Mouse (Mus musculus) midbrain, embryonic 16.5 days (tissue): ENCODE measurements around the gene Tmed1. TPM values are rescaled to one million over a fixed set of nuclear protein-coding genes. Genes with fewer than 3 reads are reported as not detected.

Source experiments
- ATAC-seq: fragments of 200-750 bp; cut with Nextera tagmentation; 2 replicates; pipeline ENCODE4 v1.8.0; 2017; ENCODE audit warnings: moderate TSS enrichment
- H3K27ac ChIP-seq: fragments of 300-500 bp; sonication (generic); 2 replicates; pipeline ENCODE4 v1.5.1; 2014; ENCODE audit warnings: mild to moderate bottlenecking, low read length, mixed read lengths
- H3K27me3 ChIP-seq: fragments of 300-500 bp; sonication (generic); 2 replicates; pipeline ENCODE4 v1.6.1; 2014; ENCODE audit warnings: low read depth, low read length, mixed read lengths; ENCODE audit not compliant: control insufficient read depth, insufficient read depth
- H3K36me3 ChIP-seq: fragments of 300-500 bp; sonication (generic); 2 replicates; pipeline ENCODE4 v1.6.1; 2014; ENCODE audit warnings: mild to moderate bottlenecking, low read length, moderate library complexity, mixed read lengths; ENCODE audit not compliant: control insufficient read depth, insufficient read depth
- H3K4me1 ChIP-seq: fragments of 300-500 bp; sonication (generic); 2 replicates; pipeline ENCODE4 v1.6.1; 2014; ENCODE audit warnings: mild to moderate bottlenecking, low read length, mixed read lengths; ENCODE audit not compliant: control insufficient read depth, insufficient read depth
- H3K4me2 ChIP-seq: fragments of 300-500 bp; sonication (generic); 2 replicates; pipeline ENCODE4 v1.6.1; 2014; ENCODE audit warnings: mild to moderate bottlenecking, low read length, mixed read lengths
- H3K4me3 ChIP-seq: fragments of 300-500 bp; sonication (generic); 2 replicates; pipeline ENCODE4 v1.5.1; 2014; ENCODE audit warnings: low read depth, mild to moderate bottlenecking, low read length, moderate library complexity, mixed read lengths
- H3K9ac ChIP-seq: fragments of 300-500 bp; sonication (generic); 2 replicates; pipeline ENCODE4 v1.6.1; 2014; ENCODE audit warnings: low read depth, low read length, mixed read lengths
- H3K9me3 ChIP-seq: fragments of 300-500 bp; sonication (generic); replicated peaks from 2 replicates; pipeline ENCODE4 v1.6.1; 2014; ENCODE audit warnings: mild to moderate bottlenecking, low read length, mixed read lengths; ENCODE audit not compliant: control insufficient read depth, poor library complexity, severe bottlenecking
- WGBS: fragments of 180-500 bp; shearing (Covaris S2); extraction: QIAGEN DNeasy Blood & Tissue Kit; methylation state at CpG from one replicate; pipeline ENCODE4 v1.1.7; 2014; 5-methylcytosine and 5-hydroxymethylcytosine counted together
- polyA plus RNA-seq: library from polyadenylated mRNA; unstranded; fragments of >200 nt; fragmentation: Nextera tagmentation; extraction: Ambion mirVana; gene quantifications from 2 replicates; pipeline ENCODE4 v1.2.1, GENCODE M21; 2015

Tmed1 gene
- 54.5 and 55.2 TPM in 2 replicates for polyA plus RNA-seq

DNA sequence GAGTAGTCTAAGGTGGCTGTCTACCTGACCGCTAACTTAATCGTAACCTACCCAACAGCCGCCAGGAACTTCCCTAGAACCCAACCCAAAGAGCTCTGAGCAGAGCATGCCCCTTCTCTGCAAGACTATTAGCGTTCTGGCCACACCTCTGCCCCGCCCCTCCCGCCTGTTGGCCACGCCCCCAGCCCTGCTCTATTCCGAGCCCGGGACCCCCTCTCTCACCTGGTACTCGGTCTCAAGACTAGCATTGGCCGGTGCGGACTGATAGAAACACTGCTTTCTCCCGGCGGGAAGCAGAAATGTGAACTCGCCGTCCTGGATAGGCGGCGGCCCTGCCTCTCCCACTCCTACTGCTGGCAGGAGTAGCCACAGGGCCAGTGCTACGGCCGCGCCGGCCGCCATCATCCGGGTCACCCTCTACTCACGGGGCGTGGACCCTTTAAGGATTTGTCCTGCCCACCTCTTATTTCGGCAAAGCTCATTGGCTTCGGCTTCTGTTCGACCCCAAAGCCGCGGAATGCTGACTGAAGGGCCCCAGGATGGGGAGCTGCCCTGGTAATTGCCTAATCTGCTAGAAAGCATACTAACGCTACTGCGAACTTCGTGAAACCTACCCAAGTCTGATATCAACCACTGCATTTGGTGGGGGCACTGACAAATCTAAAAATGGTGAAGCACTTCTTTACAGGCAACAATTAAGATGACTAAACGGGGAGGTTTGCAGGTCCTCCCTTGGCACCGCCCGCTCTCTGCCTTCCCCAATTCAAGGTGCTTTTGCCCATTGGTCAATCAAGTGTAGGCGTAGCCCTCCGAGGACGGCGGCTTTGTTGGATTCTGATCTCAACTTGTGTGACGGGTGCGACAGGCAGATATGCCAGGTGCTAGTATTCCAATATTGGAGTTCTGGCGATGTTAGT, at the start of gene Tmed1:
Gene Tmed1 (minus strand): TSS at position 481 of the 917 bp plus-strand sequence.
- peak; percentile 97 for ATAC-seq
- H3K4me3 ChIP-seq, result peak within 1 kb of the TSS; percentile 71
- peaks cover 21% of the 10 kb centered on the region for H3K36me3 ChIP-seq
- no peaks in the 10 kb centered on the region for H3K9me3 ChIP-seq
- peak within 1 kb of the TSS; percentile 76 for H3K9ac ChIP-seq
- H3K4me1 ChIP-seq, result peaks cover 13% of the 10 kb centered on the region
- peak within 1 kb of the TSS; percentile 95 for H3K27ac ChIP-seq
- WGBS, result under 1% methylated on average over 44 of the region's 44 CpGs
- H3K27me3 ChIP-seq, result no peaks in the 10 kb centered on the region
- peak within 1 kb of the TSS; percentile 65 for H3K4me2 ChIP-seq

GRCm38 (mm10) chr9:21559151-21559550, 49.1 kb upstream of the Tmed1 start:
- Histone ChIP-seq H3K27ac (no peak overlapping the region), H3K4me1 (peaks cover 2% of the 10 kb centered on the region; the same call in 1 of the 2 replicates), H3K4me2 (no peak overlapping the region), H3K9me3 (no peaks in the 10 kb centered on the region), H3K4me3 (no peak overlapping the region), H3K9ac (no peak overlapping the region), H3K27me3 (no peaks in the 10 kb centered on the region), H3K36me3 (peaks cover 5% of the 10 kb centered on the region; the same call in 1 of the 2 replicates)
- ATAC-seq, result no peak
- 96% methylated on average over 3 of the region's 3 CpGs for WGBS

DNA sequence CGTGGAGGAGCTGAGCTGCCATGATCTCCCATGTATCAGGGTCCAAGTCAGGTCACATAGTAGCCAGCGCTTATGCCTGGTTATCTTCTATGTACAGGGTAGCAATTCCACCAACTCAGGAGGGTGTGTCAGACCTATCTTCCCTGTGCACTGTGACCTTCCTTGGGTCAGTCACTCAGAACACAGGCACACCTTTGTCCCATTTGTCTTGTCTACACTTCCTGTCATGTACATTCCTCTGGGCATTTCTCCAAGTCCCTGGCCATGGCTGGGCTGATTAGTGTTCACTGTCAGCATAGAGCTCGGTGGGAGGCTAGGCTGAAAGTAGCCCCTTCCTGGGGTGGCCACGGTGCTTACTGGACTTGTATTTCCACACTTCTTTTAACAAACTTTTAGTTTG, 48.3 kb upstream of the Tmed1 start:
- no peaks in the 10 kb centered on the region for H3K27me3 ChIP-seq
- H3K4me3 ChIP-seq, result no peak overlapping the region
- H3K36me3 ChIP-seq, result peaks cover 5% of the 10 kb centered on the region; the same call in 1 of the 2 replicates
- no peak overlapping the region for H3K9ac ChIP-seq
- H3K9me3 ChIP-seq, result no peaks in the 10 kb centered on the region
- ATAC-seq, result no peak
- peaks cover 2% of the 10 kb centered on the region; the same call in 1 of the 2 replicates for H3K4me1 ChIP-seq
- H3K4me2 ChIP-seq, result no peak overlapping the region
- no peak overlapping the region for H3K27ac ChIP-seq
- WGBS, result 85% methylated on average over 4 of the region's 4 CpGs

DNA sequence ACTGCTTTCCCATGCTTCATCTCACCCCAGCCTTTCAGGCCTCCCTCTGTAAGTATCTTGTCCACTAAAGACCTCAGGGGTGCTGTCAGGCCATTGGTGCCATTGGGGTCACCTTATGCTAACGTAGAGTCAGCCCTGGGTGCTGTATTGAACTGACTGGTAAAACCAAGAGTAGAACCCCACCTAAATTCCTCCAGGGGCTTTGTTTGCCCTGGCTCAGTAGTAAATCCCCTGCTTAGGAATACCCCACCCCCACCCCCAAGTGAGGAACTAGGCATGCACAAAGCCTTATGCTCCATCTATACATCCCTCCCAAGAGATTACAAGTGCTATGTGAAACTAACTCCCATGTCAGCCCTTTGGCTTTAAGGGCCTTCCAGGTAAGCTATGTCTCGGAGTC, 47.5 kb upstream of the Tmed1 start:
- no peaks in the 10 kb centered on the region for H3K9me3 ChIP-seq
- peaks cover 5% of the 10 kb centered on the region; the same call in 1 of the 2 replicates for H3K36me3 ChIP-seq
- 87% methylated on average over 2 of the region's 2 CpGs for WGBS
- H3K4me1 ChIP-seq, result peaks cover 2% of the 10 kb centered on the region; the same call in 1 of the 2 replicates
- no peak overlapping the region for H3K27ac ChIP-seq
- H3K9ac ChIP-seq, result no peak overlapping the region
- no peak overlapping the region for H3K4me2 ChIP-seq
- H3K27me3 ChIP-seq, result no peaks in the 10 kb centered on the region
- no peak for ATAC-seq
- no peak overlapping the region for H3K4me3 ChIP-seq

DNA sequence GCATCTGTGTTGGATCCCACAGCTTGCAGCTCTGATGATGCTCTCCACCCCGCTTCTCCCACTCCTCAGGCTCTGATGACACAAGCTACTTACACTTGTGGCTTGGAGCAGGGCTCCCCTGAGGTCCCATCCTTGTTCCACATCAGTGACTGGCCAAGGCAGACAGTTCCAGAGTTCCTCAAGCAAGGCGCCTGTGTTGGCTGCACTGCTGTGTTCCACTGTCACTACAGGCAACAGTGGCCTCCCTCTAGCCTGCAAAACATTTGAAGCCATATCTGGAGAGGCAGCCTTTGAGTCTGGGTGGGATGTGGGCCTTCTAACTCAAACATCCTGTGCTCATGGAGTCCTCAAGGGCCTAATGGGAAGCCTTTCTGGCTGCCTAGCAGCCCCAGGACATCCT, 46.9 kb upstream of the Tmed1 start:
- H3K9me3 ChIP-seq, result no peaks in the 10 kb centered on the region
- no peak overlapping the region for H3K4me3 ChIP-seq
- no peak overlapping the region for H3K27ac ChIP-seq
- H3K27me3 ChIP-seq, result no peaks in the 10 kb centered on the region
- H3K36me3 ChIP-seq, result peaks cover 5% of the 10 kb centered on the region; the same call in 1 of the 2 replicates
- no peak overlapping the region for H3K9ac ChIP-seq
- no peak for ATAC-seq
- no peak overlapping the region for H3K4me2 ChIP-seq
- peaks cover 2% of the 10 kb centered on the region; the same call in 1 of the 2 replicates for H3K4me1 ChIP-seq
- WGBS, result 88% methylated on average over 2 of the region's 2 CpGs

- no peak overlapping the region for H3K4me2 ChIP-seq
- 81% methylated on average over 6 of the region's 6 CpGs for WGBS
These were observed 45.2 kb upstream of the Tmed1 start for GRCm38 (mm10) chr9:21555198-21555742.

DNA sequence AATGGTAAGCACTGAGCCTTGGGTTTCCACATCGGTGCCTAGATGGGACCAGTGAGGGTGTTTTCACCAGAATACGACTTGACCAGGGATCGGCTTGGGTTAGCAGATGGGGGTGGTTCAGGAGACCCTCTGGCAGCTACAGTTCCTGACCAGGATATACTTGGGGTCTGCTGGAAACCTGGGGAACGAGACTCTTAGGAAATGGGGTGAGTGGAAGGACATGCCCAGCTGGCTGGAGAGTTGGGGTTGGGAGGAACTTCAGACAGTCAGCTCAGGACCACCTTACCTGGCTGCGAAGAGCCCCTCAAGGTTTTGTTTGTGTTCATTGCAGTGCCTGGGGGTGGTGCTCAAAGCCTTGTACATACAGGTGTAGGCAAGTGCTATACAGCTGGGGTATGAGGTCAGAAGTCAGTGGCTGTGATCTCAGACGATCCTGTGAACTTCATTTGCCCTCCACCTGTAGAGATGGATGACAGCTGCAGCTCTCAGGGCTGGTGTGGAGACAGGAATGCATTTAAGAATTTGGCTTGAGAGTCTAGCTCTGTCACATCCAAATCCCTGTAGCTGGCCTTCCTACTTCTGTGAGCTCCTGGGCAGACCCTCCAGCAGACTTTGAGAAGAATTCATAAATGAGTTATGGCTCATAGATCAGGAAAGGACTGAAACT, 43.7 kb upstream of the Tmed1 start:
- Histone ChIP-seq H3K4me1 (peaks cover 8% of the 10 kb centered on the region), H3K4me2 (no peak overlapping the region), H3K27ac (no peak overlapping the region), H3K9ac (no peak overlapping the region), H3K9me3 (no peaks in the 10 kb centered on the region), H3K4me3 (no peak overlapping the region), H3K27me3 (no peaks in the 10 kb centered on the region), H3K36me3 (peaks cover 7% of the 10 kb centered on the region)
- 84% methylated on average over 6 of the region's 6 CpGs for WGBS
- no peak for ATAC-seq

More at GRCm38 (mm10) chr9:21555198-21555742, 45.2 kb upstream of the Tmed1 start:
- H3K36me3 ChIP-seq, result peaks cover 7% of the 10 kb centered on the region
- no peaks in the 10 kb centered on the region for H3K27me3 ChIP-seq
- no peak overlapping the region for H3K4me3 ChIP-seq
- H3K9me3 ChIP-seq, result no peaks in the 10 kb centered on the region
- H3K4me1 ChIP-seq, result peaks cover 2% of the 10 kb centered on the region; the same call in 1 of the 2 replicates
- no peak overlapping the region for H3K27ac ChIP-seq
- no peak overlapping the region for H3K9ac ChIP-seq
- ATAC-seq, result no peak

DNA sequence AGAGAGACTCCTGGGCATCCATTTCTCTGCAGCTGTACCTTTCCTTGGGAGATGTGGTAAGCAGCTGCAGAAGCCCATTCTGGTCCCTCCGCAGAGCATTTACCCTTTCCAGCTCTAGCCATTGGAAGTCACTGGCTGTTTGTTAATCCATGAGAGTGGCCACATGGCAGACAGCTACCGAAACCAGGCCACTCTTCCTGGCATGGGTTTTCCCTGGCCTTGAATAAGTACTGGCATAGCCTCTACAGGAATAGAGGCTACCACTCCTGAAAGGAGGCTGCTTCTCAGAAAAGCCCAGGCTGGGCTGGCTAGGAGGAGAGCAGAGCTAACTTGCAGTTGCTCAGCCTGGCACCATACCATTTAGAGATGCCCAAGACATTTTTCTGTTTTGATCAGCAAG, 41.0 kb upstream of the Tmed1 start:
- Histone ChIP-seq H3K36me3 (peaks cover 7% of the 10 kb centered on the region), H3K9me3 (no peaks in the 10 kb centered on the region), H3K4me1 (peaks cover 16% of the 10 kb centered on the region), H3K4me2 (no peak overlapping the region), H3K4me3 (no peak overlapping the region), H3K27me3 (no peaks in the 10 kb centered on the region), H3K9ac (no peak overlapping the region), H3K27ac (no peak overlapping the region)
- no peak for ATAC-seq
- WGBS, result 93% methylated on average over 2 of the region's 2 CpGs
